Mouse (Mus musculus): ENCODE data around the gene Heatr4.
"Not testable (repeated sequence)": the region's sequence is repeated elsewhere in the genome, so short reads cannot be mapped to it uniquely, and the experiment has no call there.

Gene Heatr4

GRCm38 (mm10) chr12:83984752-83985151 lies at the start of gene Heatr4:
Gene Heatr4 (minus strand): TSS chr12:83984852.
- TF ChIP-seq GATA4 (IDR thresholded peaks at IDR 0.05; ENCODE audit: insufficient replicate concordance, low read length) = no peak

- peak; percentile 57; the same call in 1 of the 2 replicates for TF ChIP-seq GATA4 (IDR thresholded peaks at IDR 0.05; ENCODE audit: insufficient replicate concordance, low read length)
Observed at GRCm38 (mm10) chr12:84034108-84034507, 49.5 kb upstream of the Heatr4 start.

GRCm38 (mm10) chr12:84032854-84033253 lies 48.2 kb upstream of the Heatr4 start:
- peak; percentile 91 for TF ChIP-seq GATA4 (IDR thresholded peaks at IDR 0.05; ENCODE audit: insufficient replicate concordance, low read length)

GRCm38 (mm10) chr12:84030659-84031332 lies 46.1 kb upstream of the Heatr4 start:
- TF ChIP-seq GATA4 (IDR thresholded peaks at IDR 0.05; ENCODE audit: insufficient replicate concordance, low read length) = no peak

GRCm38 (mm10) chr12:84025888-84026287 lies 41.2 kb upstream of the Heatr4 start:
- TF ChIP-seq GATA4 (IDR thresholded peaks at IDR 0.05; ENCODE audit: insufficient replicate concordance, low read length) = no peak

- TF ChIP-seq GATA4 (IDR thresholded peaks at IDR 0.05; ENCODE audit: insufficient replicate concordance, low read length) = no peak
Observed at GRCm38 (mm10) chr12:84023052-84023745, 38.5 kb upstream of the Heatr4 start.

GRCm38 (mm10) chr12:84013701-84014100 lies 29.0 kb upstream of the Heatr4 start:
- no peak for TF ChIP-seq GATA4 (IDR thresholded peaks at IDR 0.05; ENCODE audit: insufficient replicate concordance, low read length)

- TF ChIP-seq GATA4 (IDR thresholded peaks at IDR 0.05; ENCODE audit: insufficient replicate concordance, low read length) = no peak
Observed at GRCm38 (mm10) chr12:84013130-84013529, 28.5 kb upstream of the Heatr4 start.

GRCm38 (mm10) chr12:84011251-84012040 lies 26.8 kb upstream of the Heatr4 start:
- TF ChIP-seq GATA4 (IDR thresholded peaks at IDR 0.05; ENCODE audit: insufficient replicate concordance, low read length) = no peak

GRCm38 (mm10) chr12:84010201-84010600 lies 25.5 kb upstream of the Heatr4 start:
- no peak for TF ChIP-seq GATA4 (IDR thresholded peaks at IDR 0.05; ENCODE audit: insufficient replicate concordance, low read length)

- not testable (repeated sequence) for TF ChIP-seq GATA4 (IDR thresholded peaks at IDR 0.05; ENCODE audit: insufficient replicate concordance, low read length)
Observed at GRCm38 (mm10) chr12:84009171-84009965, 24.7 kb upstream of the Heatr4 start, which contains the start of gene Acot1. Gene Acot1 (plus strand): TSS chr12:84009490.

GRCm38 (mm10) chr12:84008729-84009128 lies 24.1 kb upstream of the Heatr4 start:
- TF ChIP-seq GATA4 (IDR thresholded peaks at IDR 0.05; ENCODE audit: insufficient replicate concordance, low read length) = no peak

- no peak for TF ChIP-seq GATA4 (IDR thresholded peaks at IDR 0.05; ENCODE audit: insufficient replicate concordance, low read length)
Observed at GRCm38 (mm10) chr12:84008251-84008650, 23.6 kb upstream of the Heatr4 start.

- TF ChIP-seq GATA4 (IDR thresholded peaks at IDR 0.05; ENCODE audit: insufficient replicate concordance, low read length) = no peak
Observed at GRCm38 (mm10) chr12:84003866-84004265, 19.2 kb upstream of the Heatr4 start.

GRCm38 (mm10) chr12:84000418-84000817 lies 15.8 kb upstream of the Heatr4 start:
- no peak for TF ChIP-seq GATA4 (IDR thresholded peaks at IDR 0.05; ENCODE audit: insufficient replicate concordance, low read length)
